Mouse (Mus musculus): ENCODE data around the gene Draxin.

- TF ChIP-seq CTCF (IDR thresholded peaks at IDR 0.05), result no peak
- no peak for TF ChIP-seq EP300 (IDR thresholded peaks at IDR 0.05; ENCODE audit: insufficient read depth, low read depth, low read length)
Measured at GRCm38 (mm10) chr4:148085131-148085906, 45.2 kb downstream of the Draxin start.
